Mouse (Mus musculus) layer of hippocampus, adult 9-10 months (tissue): ENCODE data around the gene Cyp26c1.

Experiments
- DNase-seq: peaks from one replicate; pipeline ENCODE4 v3.0.0; 2022; ENCODE audit warnings: low spot score

Gene Cyp26c1

GRCm38 (mm10) chr19:37685281-37685680 lies at the start of gene Cyp26c1:
Gene Cyp26c1 (plus strand): TSS chr19:37685581.
- DNase-seq = no peak

- DNase-seq = no peak
Observed at GRCm38 (mm10) chr19:37647994-37648393, 37.4 kb upstream of the Cyp26c1 start.

- no peak for DNase-seq
Observed at GRCm38 (mm10) chr19:37650526-37650925, 34.9 kb upstream of the Cyp26c1 start.

- no peak for DNase-seq
Observed at GRCm38 (mm10) chr19:37654012-37654411, 31.4 kb upstream of the Cyp26c1 start.

GRCm38 (mm10) chr19:37656441-37656840 lies 28.9 kb upstream of the Cyp26c1 start:
- DNase-seq = no peak

GRCm38 (mm10) chr19:37665256-37665655 lies 20.1 kb upstream of the Cyp26c1 start:
- DNase-seq = no peak

- no peak for DNase-seq
Observed at GRCm38 (mm10) chr19:37667855-37668594, 17.4 kb upstream of the Cyp26c1 start.

GRCm38 (mm10) chr19:37668657-37669056 lies 16.7 kb upstream of the Cyp26c1 start:
- DNase-seq = no peak

GRCm38 (mm10) chr19:37669486-37669885 lies 15.9 kb upstream of the Cyp26c1 start:
- DNase-seq = no peak

- no peak for DNase-seq
Observed at GRCm38 (mm10) chr19:37673393-37673792, 12.0 kb upstream of the Cyp26c1 start.

GRCm38 (mm10) chr19:37686347-37686746 lies 966 bp downstream of the Cyp26c1 start:
- DNase-seq = no peak

GRCm38 (mm10) chr19:37686941-37687850 lies 1.8 kb downstream of the Cyp26c1 start:
- no peak for DNase-seq

GRCm38 (mm10) chr19:37689478-37689877 lies 4.1 kb downstream of the Cyp26c1 start:
- no peak for DNase-seq

- no peak for DNase-seq
Observed at GRCm38 (mm10) chr19:37690716-37691115, 5.3 kb downstream of the Cyp26c1 start.

GRCm38 (mm10) chr19:37692879-37693278 lies 7.5 kb downstream of the Cyp26c1 start:
- DNase-seq = no peak

- DNase-seq = no peak
Observed at GRCm38 (mm10) chr19:37695146-37695545, 9.8 kb downstream of the Cyp26c1 start.

GRCm38 (mm10) chr19:37695762-37696602 lies 10.6 kb downstream of the Cyp26c1 start:
- no peak for DNase-seq

- DNase-seq = no peak
Observed at GRCm38 (mm10) chr19:37696603-37697334, 11.4 kb downstream of the Cyp26c1 start.

GRCm38 (mm10) chr19:37697335-37697636 lies 11.9 kb downstream of the Cyp26c1 start:
- DNase-seq = no peak

GRCm38 (mm10) chr19:37697651-37698272 lies 12.4 kb downstream of the Cyp26c1 start, which contains the start of gene Cyp26a1:
Gene Cyp26a1 (plus strand): TSS chr19:37697798.
- DNase-seq = no peak
